In genomic region chrX:109113401-109114280, GRCm38 (mm10) we compare ENCODE assay signal across 9 mouse cellular contexts. TPM values are rescaled to one million over a fixed set of nuclear protein-coding genes. Genes with fewer than 3 reads are reported as not detected.
DNase-seq lines count a peak whose midpoint lies in the region; ATAC-seq and TF ChIP-seq lines count a peak whose summit lies in the region.
"Had no signal": no experiment of that assay in that cellular context is flagged by ENCODE, and none has a peak within 500 bp of the region (broad histone marks: within the 10 kb centered on the region; RNA-seq: fewer than 3 reads in every experiment).

No protein-coding gene starts in this region.

- in situ Hi-C loops in CH12.LX (cut with MboI; ENCODE audit: low pct_ligation_motif_present, low pct_unique_long_range_greater_than_20kb, low sequenced_read_pairs): no loop called here

- no peaks in the 10 kb centered on the region for H3K9me3 ChIP-seq in CH12.LX (replicated peaks; ENCODE audit: low read length)
- H3K9me3 ChIP-seq in hindbrain, embryonic 10.5 days: no peaks in the 10 kb centered on the region
- H3K9me3 ChIP-seq in midbrain, embryonic 11.5 days (ENCODE audit: control insufficient read depth, low read length): no peaks in the 10 kb centered on the region

- no peak for TF ChIP-seq RAD21 in CH12.LX (IDR thresholded peaks at IDR 0.05; ENCODE audit: low read depth, low read length)

- 35% methylated on average over 7 of the region's 7 CpGs for WGBS in hindbrain, embryonic 10.5 days
- 22% methylated on average over 7 of the region's 7 CpGs for WGBS in midbrain, embryonic 11.5 days

- DNase-seq in gastrocnemius, adult 2 months: no peak
- no peak for DNase-seq in gastrocnemius, postnatal 36 days
- no peak for DNase-seq in CH12.LX (ENCODE audit: extremely low read depth)
- DNase-seq in hindbrain, embryonic 10.5 days (ENCODE audit: low spot score): peak; percentile 24
- DNase-seq in midbrain, embryonic 11.5 days (ENCODE audit: low spot score, missing footprints): no peak
- DNase-seq in adrenal gland, adult 18-20 months (ENCODE audit: low spot score in 2 of 2): no peak
- DNase-seq in thymus, postnatal 10 days (ENCODE audit: low spot score in 2 of 2): no peak
- DNase-seq in left cerebral cortex, adult 8-10 months (ENCODE audit: low spot score in 2 of 2): no peak
- DNase-seq: adrenal gland, postnatal 36 days had no signal

- H3K36me3 ChIP-seq in CH12.LX (replicated peaks in 1 of 2; ENCODE audit: control insufficient read depth in 1 of 2, insufficient read depth in 1 of 2, low read length in 1 of 2): no peaks in the 10 kb centered on the region
- peaks cover 3% of the 10 kb centered on the region; the same call in 1 of the 2 replicates for H3K36me3 ChIP-seq in hindbrain, embryonic 10.5 days
- H3K36me3 ChIP-seq in midbrain, embryonic 11.5 days (ENCODE audit: control insufficient read depth, insufficient read depth, low read length): no peaks in the 10 kb centered on the region

- peak overlapping the region; percentile 83; the same call in 1 of the 2 replicates for H3K4me2 ChIP-seq in CH12.LX (ENCODE audit: insufficient read depth, low read depth, poor library complexity, severe bottlenecking)
- no peak overlapping the region for H3K4me2 ChIP-seq in midbrain, embryonic 11.5 days

- H3K4me1 ChIP-seq in CH12.LX (ENCODE audit: control insufficient read depth in 1 of 2, insufficient read depth in 2 of 2): peaks cover 2 to 29% of the 10 kb centered on the region in 2 experiments; a peak in 2 of 4 replicates
- H3K4me1 ChIP-seq in hindbrain, embryonic 10.5 days (replicated peaks): peaks cover 7% of the 10 kb centered on the region; the same call in 1 of the 2 replicates
- H3K4me1 ChIP-seq in midbrain, embryonic 11.5 days (ENCODE audit: control insufficient read depth, insufficient read depth, low read length): 0 out of 2 replicates have a peak, but pooled peaks cover 2% of the 10 kb centered on the region

- H3K4me3 ChIP-seq in gastrocnemius, adult 2 months: peak overlapping the region; percentile 43
- H3K4me3 ChIP-seq in CH12.LX (replicated peaks in 1 of 3; ENCODE audit: low read depth in 2 of 3, low read length in 2 of 3, poor library complexity in 1 of 3): peak overlapping the region; percentile 23 to 54 (median 32)
- H3K4me3 ChIP-seq in hindbrain, embryonic 10.5 days: no peak overlapping the region
- H3K4me3 ChIP-seq in midbrain, embryonic 11.5 days (ENCODE audit: low read depth, low read length): no peak overlapping the region

- no peak for TF ChIP-seq POLR2A in CH12.LX (IDR thresholded peaks at IDR 0.05; ENCODE audit: low read depth, low read length)

- TF ChIP-seq CTCF in gastrocnemius, adult 2 months (IDR thresholded peaks at IDR 0.05): no peak
- no peak for TF ChIP-seq CTCF in CH12.LX (conservative IDR thresholded peaks at IDR 0.05 in 1 of 2, IDR thresholded peaks at IDR 0.05 in 1 of 2; ENCODE audit: low read depth in 2 of 2, low read length in 2 of 2)

- peak; percentile 79 for ATAC-seq in midbrain, embryonic 11.5 days (ENCODE audit: low FRiP score)

- H3K9ac ChIP-seq in CH12.LX (ENCODE audit: insufficient read depth, low read depth): peak overlapping the region; percentile 69
- H3K9ac ChIP-seq in midbrain, embryonic 11.5 days (ENCODE audit: low read length): no peak overlapping the region

- peak overlapping the region; percentile 66 for H3K27ac ChIP-seq in gastrocnemius, adult 2 months
- no peak overlapping the region for H3K27ac ChIP-seq in CH12.LX (ENCODE audit: insufficient read depth, low read depth)
- H3K27ac ChIP-seq in hindbrain, embryonic 10.5 days: no peak overlapping the region
- H3K27ac ChIP-seq in midbrain, embryonic 11.5 days (ENCODE audit: low read depth, low read length): no peak overlapping the region; the same call in 1 of the 2 replicates

- dilution Hi-C loops in CH12.LX (cut with MboI; ENCODE audit: extremely low pct_ligation_motif_present, extremely low pct_unique_long_range_greater_than_20kb, low sequenced_read_pairs): no loop called here

- H3K79me2 ChIP-seq in CH12.LX (replicated peaks; ENCODE audit: control insufficient read depth, extremely low read depth, insufficient read depth, poor library complexity, severe bottlenecking): peaks cover 18% of the 10 kb centered on the region; the same call in 1 of the 2 replicates

- TF ChIP-seq EP300 in CH12.LX (IDR thresholded peaks at IDR 0.05; ENCODE audit: low read length): no peak

- intact Hi-C loops in gastrocnemius, adult 2 months (cut with DNase I): no loop called here
- intact Hi-C loops in gastrocnemius, postnatal 36 days (cut with DNase I): no loop called here

- no peaks in the 10 kb centered on the region for H3K27me3 ChIP-seq in CH12.LX (replicated peaks)
- no peaks in the 10 kb centered on the region for H3K27me3 ChIP-seq in hindbrain, embryonic 10.5 days (ENCODE audit: insufficient read depth, poor library complexity, severe bottlenecking)
- H3K27me3 ChIP-seq in midbrain, embryonic 11.5 days (ENCODE audit: control insufficient read depth, insufficient read depth, low read length): no peaks in the 10 kb centered on the region

TF ChIP-seq in CH12.LX, 34 proteins besides CTCF, POLR2A, EP300 and RAD21:
- TF ChIP-seq JUN (IDR thresholded peaks at IDR 0.05; ENCODE audit: insufficient read depth, low read depth, low read length): no peak
- no peak for TF ChIP-seq HCFC1 (IDR thresholded peaks at IDR 0.05; ENCODE audit: low read depth, low read length)
- TF ChIP-seq RCOR1 (conservative IDR thresholded peaks at IDR 0.05; ENCODE audit: low read depth, low read length): no peak
- TF ChIP-seq ELF1 (IDR thresholded peaks at IDR 0.05; ENCODE audit: low read depth, low read length): no peak
- TF ChIP-seq ZMIZ1 (IDR thresholded peaks at IDR 0.05; ENCODE audit: low read depth, low read length): no peak
- TF ChIP-seq USF2 (conservative IDR thresholded peaks at IDR 0.05; ENCODE audit: low read depth, low read length): no peak
- TF ChIP-seq SIN3A (IDR thresholded peaks at IDR 0.05; ENCODE audit: low read length): no peak
- TF ChIP-seq ETS1 (conservative IDR thresholded peaks at IDR 0.05; ENCODE audit: low read depth, low read length): no peak
- no peak for TF ChIP-seq NRF1 (IDR thresholded peaks at IDR 0.05; ENCODE audit: low read depth, low read length)

RNA-seq across cellular contexts. Expression of gene Sh3bgrl, which starts 18.5 kb away (rescaled TPM):
- total RNA-seq in gastrocnemius, adult 2 months (2021): 10 to 100 TPM; 10.7 to 12.7 TPM
- total RNA-seq in gastrocnemius, postnatal 36 days (2021): 10 to 100 TPM; 10.5 to 11.8 TPM
- total RNA-seq in CH12.LX (2012; rRNA removed) (25.0 and 27.7 TPM in 2 replicates), CH12.LX (2014; rRNA removed) (148 and 154 TPM in 2 replicates)
- polyA plus RNA-seq in CH12.LX (2012; ENCODE audit: insufficient read length, low read depth): 82.5 and 130 TPM in 2 replicates
- polyA plus RNA-seq in hindbrain, embryonic 10.5 days (2016; fragmentation: Nextera tagmentation; extraction: Ambion mirVana): 135 and 146 TPM in 2 replicates
- 185 and 229 TPM in 2 replicates for polyA plus RNA-seq in midbrain, embryonic 11.5 days (2014; fragmentation: Nextera tagmentation; extraction: Ambion mirVana)
- total RNA-seq in adrenal gland, adult 18-20 months (2021): 100 to 1,000 TPM; 115 to 118 TPM
- 10 to 100 TPM; 53.2 to 81.8 (median 63.8) TPM for total RNA-seq in left cerebral cortex, adult 8-10 months (2022)

Comparison
In these comparisons a context has a peak if more than half of its experiments do, and no peak if none do; other contexts are left out.
1. H3K4me3 ChIP-seq: peak in gastrocnemius, adult 2 months (single experiment) and CH12.LX (3 of 3); none in hindbrain, embryonic 10.5 days (single experiment) and midbrain, embryonic 11.5 days (single experiment).